Mouse (Mus musculus) heart, embryonic 12.5 days (tissue): ENCODE data around the gene Zmynd11. TPM values are rescaled to one million over a fixed set of nuclear protein-coding genes. Genes with fewer than 3 reads are reported as not detected.

Source experiments
- ATAC-seq: fragments of 200-750 bp; cut with Nextera tagmentation; 2 replicates; pipeline ENCODE4 v1.8.0; 2017; ENCODE audit warnings: moderate TSS enrichment, moderate library complexity; ENCODE audit not compliant: insufficient number of reproducible peaks, low FRiP score
- H3K27ac ChIP-seq: fragments of 300-500 bp; sonication (generic); 2 replicates; pipeline ENCODE4 v1.5.1; 2016; ENCODE audit warnings: mild to moderate bottlenecking, moderate library complexity; ENCODE audit not compliant: poor library complexity, severe bottlenecking
- H3K27me3 ChIP-seq: fragments of 300-500 bp; sonication (generic); replicated peaks from 2 replicates; pipeline ENCODE4 v1.6.1; 2016; ENCODE audit warnings: mild to moderate bottlenecking, moderate library complexity
- H3K36me3 ChIP-seq: fragments of 300-500 bp; sonication (generic); 2 replicates; pipeline ENCODE4 v1.6.1; 2016; ENCODE audit warnings: mild to moderate bottlenecking, moderate library complexity
- H3K4me1 ChIP-seq: fragments of 300-500 bp; sonication (generic); replicated peaks from 2 replicates; pipeline ENCODE4 v1.6.1; 2016; ENCODE audit warnings: mild to moderate bottlenecking
- H3K4me2 ChIP-seq: fragments of 300-500 bp; sonication (generic); 2 replicates; pipeline ENCODE4 v1.6.1; 2016; ENCODE audit warnings: mild to moderate bottlenecking, moderate library complexity
- H3K4me3 ChIP-seq: fragments of 300-500 bp; sonication (generic); 2 replicates; pipeline ENCODE4 v1.5.1; 2016; ENCODE audit warnings: mild to moderate bottlenecking
- H3K9ac ChIP-seq: fragments of 300-500 bp; sonication (generic); 2 replicates; pipeline ENCODE4 v1.6.1; 2016; ENCODE audit warnings: mild to moderate bottlenecking, moderate library complexity
- H3K9me3 ChIP-seq: fragments of 300-500 bp; sonication (generic); replicated peaks from 2 replicates; pipeline ENCODE4 v1.6.1; 2016; ENCODE audit warnings: mild to moderate bottlenecking, moderate library complexity
- WGBS: fragments of 180-500 bp; shearing (Covaris S2); methylation state at CpG from one replicate; pipeline ENCODE4 v1.1.7; 2016; 5-methylcytosine and 5-hydroxymethylcytosine counted together
- polyA plus RNA-seq: library from polyadenylated mRNA; unstranded; fragments of >200 nt; fragmentation: Nextera tagmentation; extraction: Ambion mirVana; gene quantifications from 2 replicates; pipeline ENCODE4 v1.2.1, GENCODE M21; 2016

Zmynd11 gene
- 122 and 132 TPM in 2 replicates for polyA plus RNA-seq

- under 1% methylated on average over 97 of the region's 98 CpGs for WGBS
- peak; percentile 82 for ATAC-seq
- peak within 1 kb of the TSS; percentile 93 for H3K4me3 ChIP-seq
- no peaks in the 10 kb centered on the region for H3K36me3 ChIP-seq
- H3K27me3 ChIP-seq = no peaks in the 10 kb centered on the region
- no peaks in the 10 kb centered on the region for H3K9me3 ChIP-seq
- H3K9ac ChIP-seq = peak within 1 kb of the TSS; percentile 99
- H3K4me2 ChIP-seq = peak within 1 kb of the TSS; percentile 69
- H3K4me1 ChIP-seq = peaks cover 37% of the 10 kb centered on the region
- peak within 1 kb of the TSS; percentile 96 for H3K27ac ChIP-seq
Measured at GRCm38 (mm10) chr13:9764646-9765536, at the start of gene Zmynd11. Zmynd11 (minus strand) TSS chr13:9765330.

DNA sequence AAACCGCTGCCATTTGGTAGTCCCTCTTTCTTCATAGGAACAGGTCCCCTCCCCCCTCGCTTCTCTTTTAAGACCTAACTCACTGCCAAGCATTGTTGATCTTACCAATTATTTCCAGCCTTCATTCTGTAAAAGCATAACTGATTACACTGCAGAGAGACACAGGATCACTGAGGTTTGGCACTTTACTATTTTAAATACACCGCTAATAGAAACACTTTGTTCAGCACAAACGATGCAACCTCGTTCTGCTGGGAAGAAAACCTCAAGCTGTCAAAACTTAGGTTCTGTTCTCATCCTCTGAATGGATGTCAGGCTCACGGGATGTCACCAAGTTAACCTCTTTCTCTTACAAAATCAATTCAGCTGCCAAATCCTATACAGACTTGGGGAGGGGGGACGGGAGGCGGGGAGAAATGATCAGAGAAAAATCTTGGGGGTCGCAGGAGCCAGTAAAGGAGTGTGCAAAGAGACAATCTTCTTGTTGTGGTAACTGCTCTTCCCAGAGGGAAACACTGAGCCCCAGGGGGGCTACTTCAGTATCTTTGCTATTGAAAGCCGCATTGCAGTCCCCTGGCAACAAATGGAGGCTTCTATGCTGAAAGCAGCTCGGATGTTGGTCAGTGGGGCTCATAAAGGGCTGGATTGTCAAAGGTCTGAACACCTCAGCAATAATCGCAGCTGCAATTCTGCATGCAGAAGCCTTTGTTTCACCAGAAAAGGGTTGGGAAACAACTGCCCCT is 30.9 kb upstream of the Zmynd11 start:
- Histone ChIP-seq H3K27me3 (no peaks in the 10 kb centered on the region), H3K4me2 (peak overlapping the region; percentile 71), H3K9ac (peak overlapping the region; percentile 34), H3K9me3 (no peaks in the 10 kb centered on the region), H3K36me3 (no peaks in the 10 kb centered on the region), H3K4me1 (no peaks in the 10 kb centered on the region), H3K27ac (no peak overlapping the region), H3K4me3 (peak overlapping the region; percentile 41)
- WGBS = 10% methylated on average over 12 of the region's 12 CpGs
- no peak for ATAC-seq

DNA sequence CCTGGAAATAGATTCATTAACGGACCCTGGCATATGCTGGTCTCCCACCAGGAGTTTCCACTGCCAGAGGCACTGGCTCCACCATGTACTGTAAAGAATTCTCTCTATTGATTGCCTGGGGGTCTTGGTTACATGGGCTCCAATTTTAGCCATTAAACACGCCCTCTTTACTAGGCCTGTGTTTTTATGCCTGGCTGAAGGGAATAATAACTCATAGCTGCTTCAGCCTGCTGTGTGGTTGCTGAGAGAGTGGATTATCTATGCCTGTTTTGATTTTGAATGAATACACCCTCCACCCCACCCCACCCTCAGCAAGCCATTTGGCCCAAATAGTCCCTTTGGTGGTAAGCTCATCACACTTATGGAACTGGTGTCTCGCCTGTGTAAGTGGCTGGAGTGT is 20.9 kb upstream of the Zmynd11 start:
- Histone ChIP-seq H3K9ac (no peak overlapping the region), H3K27ac (no peak overlapping the region), H3K4me1 (no peaks in the 10 kb centered on the region), H3K36me3 (no peaks in the 10 kb centered on the region), H3K4me2 (no peak overlapping the region), H3K4me3 (no peak overlapping the region), H3K9me3 (no peaks in the 10 kb centered on the region), H3K27me3 (no peaks in the 10 kb centered on the region)
- no peak for ATAC-seq
- WGBS = 61% methylated on average over 3 of the region's 3 CpGs

- no peak overlapping the region for H3K4me3 ChIP-seq
- H3K27me3 ChIP-seq = no peaks in the 10 kb centered on the region
- WGBS = 67% methylated on average over 3 of the region's 3 CpGs
- H3K4me1 ChIP-seq = no peaks in the 10 kb centered on the region
- no peaks in the 10 kb centered on the region for H3K9me3 ChIP-seq
- H3K4me2 ChIP-seq = no peak overlapping the region
- no peaks in the 10 kb centered on the region for H3K36me3 ChIP-seq
- no peak overlapping the region for H3K9ac ChIP-seq
- no peak for ATAC-seq
- no peak overlapping the region for H3K27ac ChIP-seq
Measured at GRCm38 (mm10) chr13:9783717-9784116, 18.6 kb upstream of the Zmynd11 start.

DNA sequence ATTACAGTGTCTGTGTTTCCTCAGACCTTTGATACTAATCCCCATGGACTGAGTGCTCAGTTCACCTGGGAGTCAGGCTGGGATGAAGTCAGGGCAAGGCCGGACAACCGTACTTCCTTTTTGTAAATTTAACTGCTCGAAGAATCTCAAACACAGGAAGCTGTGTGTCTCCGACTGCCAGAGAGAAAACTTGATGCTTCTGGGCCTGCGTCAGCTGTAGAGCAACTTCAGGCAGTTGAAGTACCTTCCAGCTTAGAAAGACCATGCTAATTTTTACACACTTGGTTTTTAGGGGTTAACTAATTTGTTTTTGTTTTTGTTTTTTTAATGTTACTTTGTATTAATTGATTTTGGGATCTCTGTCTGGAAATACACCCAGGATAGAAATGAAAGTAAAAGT is 10.8 kb upstream of the Zmynd11 start:
- H3K9me3 ChIP-seq = no peaks in the 10 kb centered on the region
- no peaks in the 10 kb centered on the region for H3K27me3 ChIP-seq
- H3K9ac ChIP-seq = no peak overlapping the region
- H3K4me1 ChIP-seq = no peaks in the 10 kb centered on the region
- H3K27ac ChIP-seq = no peak overlapping the region
- 49% methylated on average over 5 of the region's 5 CpGs for WGBS
- no peaks in the 10 kb centered on the region for H3K36me3 ChIP-seq
- H3K4me3 ChIP-seq = no peak overlapping the region
- no peak for ATAC-seq
- no peak overlapping the region for H3K4me2 ChIP-seq

DNA sequence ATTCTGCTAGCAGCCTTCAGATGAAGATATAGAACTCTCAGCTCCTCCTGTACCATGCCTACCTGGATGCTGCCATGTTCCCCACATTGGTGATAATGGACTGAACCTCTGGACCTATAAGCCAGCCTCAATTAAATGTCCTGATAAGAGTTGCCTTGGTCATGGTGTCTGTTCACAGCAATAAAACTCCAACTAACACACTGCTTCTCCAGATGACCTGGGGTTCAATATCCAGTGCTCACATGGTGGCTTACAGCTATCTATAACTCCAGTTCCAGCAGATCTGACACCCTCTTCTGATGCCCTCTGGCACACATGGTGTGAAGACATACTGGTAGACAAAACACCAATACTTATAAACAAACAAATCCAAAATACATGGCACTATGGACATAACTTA is 8.9 kb upstream of the Zmynd11 start:
- ATAC-seq = no peak
- no peaks in the 10 kb centered on the region for H3K27me3 ChIP-seq
- H3K9me3 ChIP-seq = no peaks in the 10 kb centered on the region
- no peaks in the 10 kb centered on the region for H3K36me3 ChIP-seq
- no peaks in the 10 kb centered on the region for H3K4me1 ChIP-seq
- no peak overlapping the region for H3K4me3 ChIP-seq
- H3K27ac ChIP-seq = no peak overlapping the region
- no peak overlapping the region for H3K9ac ChIP-seq
- H3K4me2 ChIP-seq = no peak overlapping the region

- Histone ChIP-seq H3K9ac (no peak overlapping the region), H3K27ac (peak overlapping the region; percentile 15), H3K4me2 (peak overlapping the region; percentile 38), H3K9me3 (no peaks in the 10 kb centered on the region), H3K4me1 (peaks cover 25% of the 10 kb centered on the region), H3K27me3 (no peaks in the 10 kb centered on the region), H3K36me3 (no peaks in the 10 kb centered on the region), H3K4me3 (no peak overlapping the region)
- 31% methylated on average over 5 of the region's 5 CpGs for WGBS
- ATAC-seq = no peak
Measured at GRCm38 (mm10) chr13:9767279-9767678, 2.1 kb upstream of the Zmynd11 start.

DNA sequence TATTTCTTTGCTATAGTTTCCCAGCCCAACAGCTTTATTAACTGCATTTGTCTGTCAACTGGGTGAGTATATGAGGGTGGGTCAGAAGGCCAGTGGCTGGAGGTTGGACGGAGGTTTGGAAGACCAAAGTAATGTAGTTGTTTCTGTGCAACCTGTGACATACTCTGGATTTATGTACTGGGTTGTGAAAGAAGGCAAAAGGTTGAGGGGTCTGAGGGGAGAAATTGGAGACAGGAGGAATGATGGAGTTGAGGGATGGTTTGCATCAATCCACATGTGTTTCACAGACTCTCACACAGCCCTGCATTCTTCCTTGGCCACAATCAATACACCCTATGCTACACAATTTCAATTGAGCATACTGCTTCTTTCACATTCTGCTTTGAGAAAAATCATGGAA is 1.4 kb upstream of the Zmynd11 start:
- H3K4me2 ChIP-seq = no peak overlapping the region
- no peak overlapping the region for H3K4me3 ChIP-seq
- H3K27me3 ChIP-seq = no peaks in the 10 kb centered on the region
- 70% methylated on average over 1 of the region's 1 CpGs for WGBS
- no peak for ATAC-seq
- no peaks in the 10 kb centered on the region for H3K36me3 ChIP-seq
- no peak overlapping the region for H3K9ac ChIP-seq
- peaks cover 27% of the 10 kb centered on the region for H3K4me1 ChIP-seq
- H3K27ac ChIP-seq = no peak overlapping the region
- H3K9me3 ChIP-seq = no peaks in the 10 kb centered on the region

GRCm38 (mm10) chr13:9765537-9765851 is 364 bp upstream of the Zmynd11 start:
- Histone ChIP-seq H3K27ac (no peak overlapping the region), H3K27me3 (no peaks in the 10 kb centered on the region), H3K36me3 (no peaks in the 10 kb centered on the region), H3K4me1 (peaks cover 33% of the 10 kb centered on the region), H3K9ac (peak overlapping the region; percentile 99), H3K4me3 (peak overlapping the region; percentile 93), H3K4me2 (peak overlapping the region; percentile 69), H3K9me3 (no peaks in the 10 kb centered on the region)
- no peak for ATAC-seq
- WGBS = 9% methylated on average over 4 of the region's 4 CpGs

- peak overlapping the region; percentile 99 for H3K9ac ChIP-seq
- H3K36me3 ChIP-seq = no peaks in the 10 kb centered on the region
- no peaks in the 10 kb centered on the region for H3K9me3 ChIP-seq
- H3K27ac ChIP-seq = peak overlapping the region; percentile 96
- H3K4me1 ChIP-seq = peaks cover 40% of the 10 kb centered on the region
- WGBS = 2% methylated on average over 84 of the region's 111 CpGs
- H3K27me3 ChIP-seq = no peaks in the 10 kb centered on the region
- H3K4me2 ChIP-seq = peak overlapping the region; percentile 69
- peak; percentile 81 for ATAC-seq
- H3K4me3 ChIP-seq = peak overlapping the region; percentile 93
Measured at GRCm38 (mm10) chr13:9763828-9764645, 1.1 kb downstream of the Zmynd11 start.
